Mouse (Mus musculus) heart, embryonic 11.5 days (tissue): ENCODE measurements around the gene Ubox5. TPM values are rescaled to one million over a fixed set of nuclear protein-coding genes. Genes with fewer than 3 reads are reported as not detected.

Source experiments
- ATAC-seq: fragments of 200-750 bp; cut with Nextera tagmentation; replicated peaks from 2 replicates; pipeline ENCODE4 v1.8.0; 2017; ENCODE audit warnings: moderate library complexity; ENCODE audit not compliant: insufficient number of reproducible peaks, low FRiP score, low TSS enrichment
- H3K27ac ChIP-seq: fragments of 300-500 bp; sonication (generic); 2 replicates; pipeline ENCODE4 v1.5.1; 2014; ENCODE audit warnings: mild to moderate bottlenecking, low read depth, low read length
- H3K27me3 ChIP-seq: fragments of 300-500 bp; sonication (generic); 2 replicates; pipeline ENCODE4 v1.6.1; 2014; ENCODE audit warnings: mild to moderate bottlenecking, low read length, mixed read lengths; ENCODE audit not compliant: control insufficient read depth, insufficient read depth
- H3K36me3 ChIP-seq: fragments of 300-500 bp; sonication (generic); 2 replicates; pipeline ENCODE4 v1.6.1; 2014; ENCODE audit warnings: mild to moderate bottlenecking, low read length, moderate library complexity, mixed read lengths; ENCODE audit not compliant: control insufficient read depth, insufficient read depth
- H3K4me1 ChIP-seq: fragments of 300-500 bp; sonication (generic); 2 replicates; pipeline ENCODE4 v1.6.1; 2014; ENCODE audit warnings: low read length; ENCODE audit not compliant: control insufficient read depth, insufficient read depth
- H3K4me2 ChIP-seq: fragments of 300-500 bp; sonication (generic); 2 replicates; pipeline ENCODE4 v1.6.1; 2014; ENCODE audit warnings: mild to moderate bottlenecking, moderate library complexity
- H3K4me3 ChIP-seq: fragments of 300-500 bp; sonication (generic); 2 replicates; pipeline ENCODE4 v1.5.1; 2014; ENCODE audit warnings: low read depth, low read length
- H3K9ac ChIP-seq: fragments of 300-500 bp; sonication (generic); 2 replicates; pipeline ENCODE4 v1.6.1; 2014; ENCODE audit warnings: mild to moderate bottlenecking, low read depth, low read length, moderate library complexity
- H3K9me3 ChIP-seq: fragments of 300-500 bp; sonication (generic); replicated peaks from 2 replicates; pipeline ENCODE4 v1.6.1; 2016; ENCODE audit warnings: low read length; ENCODE audit not compliant: control insufficient read depth
- WGBS: fragments of 180-500 bp; shearing (Covaris S2); extraction: QIAGEN DNeasy Blood & Tissue Kit; methylation state at CpG from one replicate; pipeline ENCODE4 v1.1.7; 2014; ENCODE audit not compliant: insufficient replicate concordance; 5-methylcytosine and 5-hydroxymethylcytosine counted together
- polyA plus RNA-seq: library from polyadenylated mRNA; unstranded; fragments of >200 nt; fragmentation: Nextera tagmentation; extraction: Ambion mirVana; gene quantifications from 2 replicates; pipeline ENCODE4 v1.2.1, GENCODE M21; 2014

Gene Ubox5
- polyA plus RNA-seq, 1 experiment from 2014 or later, result 10.4 TPM

DNA sequence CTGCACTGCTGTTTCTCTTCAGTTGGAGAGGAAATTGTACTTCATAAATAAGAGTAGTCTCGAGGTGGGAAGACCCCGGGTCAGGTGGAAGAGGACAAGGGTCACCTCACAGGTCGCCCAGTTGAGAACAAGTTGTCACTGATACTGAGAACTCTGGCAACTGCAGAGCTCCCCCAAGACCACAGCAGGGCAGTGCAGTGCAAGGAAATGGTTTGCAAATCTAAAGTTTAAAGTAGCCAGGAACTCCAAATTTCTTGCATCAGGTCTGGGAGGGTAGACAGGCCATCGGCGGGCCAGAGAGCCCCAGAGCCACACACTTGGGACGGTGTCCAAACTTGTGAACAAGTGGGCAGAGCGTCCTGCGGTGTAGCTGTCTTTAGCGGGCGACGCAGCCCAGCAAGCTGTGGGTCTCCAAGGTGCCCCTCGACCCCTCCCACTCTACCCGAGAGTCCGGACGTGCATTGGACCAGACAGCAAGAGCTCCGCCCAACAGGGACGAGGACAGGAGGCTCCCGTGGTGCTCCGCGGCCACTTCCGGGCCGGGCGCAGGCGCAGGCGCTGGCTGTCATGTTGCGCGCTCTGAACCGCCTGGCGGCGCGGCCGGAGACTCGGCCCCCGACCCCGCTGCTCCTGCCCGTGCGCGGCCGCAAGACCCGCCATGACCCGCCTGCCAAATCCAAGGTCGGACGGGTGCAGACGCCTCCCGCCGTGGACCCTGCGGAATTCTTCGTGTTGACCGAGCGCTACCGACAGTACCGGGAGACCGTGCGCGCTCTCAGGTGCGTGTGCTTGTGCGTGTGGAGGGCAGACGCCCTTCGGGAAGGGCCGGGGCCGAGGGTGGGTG, 66.4 kb downstream of the Ubox5 start, which contains the start of gene Mrps26:
Mrps26 (plus strand) TSS at position 531 of the 844 bp plus-strand sequence.
- peak within 1 kb of the TSS; percentile 82 for H3K4me3 ChIP-seq
- H3K4me2 ChIP-seq, result peak within 1 kb of the TSS; percentile 93
- under 1% methylated on average over 61 of the region's 61 CpGs for WGBS
- peak; percentile 97 for ATAC-seq
- H3K4me1 ChIP-seq, result peaks cover 7% of the 10 kb centered on the region
- H3K27ac ChIP-seq, result no peak within 1 kb of the TSS; the same call in 1 of the 2 replicates
- H3K9ac ChIP-seq, result peak within 1 kb of the TSS; percentile 84
- H3K27me3 ChIP-seq, result no peaks in the 10 kb centered on the region
- no peaks in the 10 kb centered on the region for H3K9me3 ChIP-seq
- no peaks in the 10 kb centered on the region; the same call in 1 of the 2 replicates for H3K36me3 ChIP-seq

GRCm38 (mm10) chr2:130558015-130558414, 71.8 kb downstream of the Ubox5 start:
- WGBS, result 63% methylated on average over 2 of the region's 2 CpGs
- H3K27me3 ChIP-seq, result no peaks in the 10 kb centered on the region
- no peak overlapping the region for H3K4me2 ChIP-seq
- ATAC-seq, result no peak
- H3K4me3 ChIP-seq, result no peak overlapping the region
- H3K9me3 ChIP-seq, result no peaks in the 10 kb centered on the region
- no peak overlapping the region for H3K27ac ChIP-seq
- H3K9ac ChIP-seq, result no peak overlapping the region
- H3K36me3 ChIP-seq, result peaks cover 15% of the 10 kb centered on the region; the same call in 1 of the 2 replicates
- H3K4me1 ChIP-seq, result no peaks in the 10 kb centered on the region

GRCm38 (mm10) chr2:130557462-130557861, 72.4 kb downstream of the Ubox5 start:
- Histone ChIP-seq H3K4me2 (no peak overlapping the region), H3K36me3 (peaks cover 15% of the 10 kb centered on the region; the same call in 1 of the 2 replicates), H3K27ac (no peak overlapping the region), H3K4me3 (no peak overlapping the region), H3K4me1 (no peaks in the 10 kb centered on the region), H3K27me3 (no peaks in the 10 kb centered on the region), H3K9me3 (no peaks in the 10 kb centered on the region), H3K9ac (no peak overlapping the region)
- ATAC-seq, result no peak
- 97% methylated on average over 2 of the region's 2 CpGs for WGBS

DNA sequence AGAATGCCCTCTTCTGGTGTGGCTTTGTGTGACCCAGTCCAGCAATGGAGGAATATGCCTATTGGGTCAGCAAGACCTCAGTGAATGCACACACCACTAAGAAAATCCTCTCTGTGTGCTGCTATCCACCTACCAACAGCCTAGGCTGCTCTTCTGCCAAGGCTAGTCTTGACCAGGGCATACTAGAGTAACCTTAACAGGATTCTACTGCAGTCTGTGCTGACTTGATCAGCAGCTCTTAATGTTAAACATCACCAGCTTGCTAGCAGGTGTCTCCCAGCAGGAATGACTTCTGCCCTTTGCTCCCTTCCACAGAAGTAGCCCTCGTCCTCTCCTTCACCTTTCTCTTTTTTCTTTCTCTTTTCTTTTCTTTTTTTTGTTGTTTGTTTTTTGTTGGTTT, 73.5 kb downstream of the Ubox5 start:
- WGBS, result 78% methylated on average over 1 of the region's 1 CpGs
- peaks cover 15% of the 10 kb centered on the region; the same call in 1 of the 2 replicates for H3K36me3 ChIP-seq

DNA sequence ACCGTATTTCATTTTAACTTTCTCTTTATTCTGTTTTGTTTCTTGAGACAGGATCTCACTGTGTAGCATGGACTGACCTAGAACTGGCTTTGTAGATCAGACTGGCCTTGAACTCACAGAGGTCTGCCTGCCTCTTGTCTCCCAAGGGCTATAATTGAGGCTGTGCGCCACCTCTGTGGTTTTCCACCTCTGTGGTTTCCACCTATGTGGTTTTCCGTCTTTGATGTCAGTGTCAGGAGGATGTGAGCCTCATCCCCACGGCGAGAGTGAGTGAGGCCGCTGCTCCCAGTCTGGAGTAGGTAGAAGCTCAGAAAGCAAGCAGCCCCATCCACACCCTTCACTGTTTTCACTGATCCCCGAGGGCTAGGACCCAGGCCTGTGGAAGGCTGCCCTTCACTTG, 75.0 kb downstream of the Ubox5 start:
- H3K4me3 ChIP-seq, result no peak overlapping the region
- no peak overlapping the region for H3K4me2 ChIP-seq
- H3K27me3 ChIP-seq, result no peaks in the 10 kb centered on the region
- no peaks in the 10 kb centered on the region for H3K9me3 ChIP-seq
- 86% methylated on average over 7 of the region's 7 CpGs for WGBS
- H3K36me3 ChIP-seq, result peaks cover 15% of the 10 kb centered on the region; the same call in 1 of the 2 replicates
- ATAC-seq, result no peak
- no peaks in the 10 kb centered on the region for H3K4me1 ChIP-seq
- no peak overlapping the region for H3K9ac ChIP-seq
- H3K27ac ChIP-seq, result no peak overlapping the region

More for the DNA sequence above, 73.5 kb downstream of the Ubox5 start:
- Histone ChIP-seq H3K4me3 (no peak overlapping the region), H3K4me1 (no peaks in the 10 kb centered on the region), H3K27ac (no peak overlapping the region), H3K9ac (no peak overlapping the region), H3K27me3 (no peaks in the 10 kb centered on the region), H3K4me2 (no peak overlapping the region), H3K9me3 (no peaks in the 10 kb centered on the region)
- no peak for ATAC-seq

GRCm38 (mm10) chr2:130546957-130547356, 82.9 kb downstream of the Ubox5 start:
- no peak overlapping the region for H3K4me3 ChIP-seq
- H3K4me2 ChIP-seq, result no peak overlapping the region
- no peak for ATAC-seq
- 67% methylated on average over 8 of the region's 8 CpGs for WGBS
- no peaks in the 10 kb centered on the region for H3K27me3 ChIP-seq
- H3K36me3 ChIP-seq, result peaks cover 21% of the 10 kb centered on the region
- no peaks in the 10 kb centered on the region for H3K9me3 ChIP-seq
- no peak overlapping the region for H3K27ac ChIP-seq
- H3K4me1 ChIP-seq, result no peaks in the 10 kb centered on the region
- H3K9ac ChIP-seq, result no peak overlapping the region

DNA sequence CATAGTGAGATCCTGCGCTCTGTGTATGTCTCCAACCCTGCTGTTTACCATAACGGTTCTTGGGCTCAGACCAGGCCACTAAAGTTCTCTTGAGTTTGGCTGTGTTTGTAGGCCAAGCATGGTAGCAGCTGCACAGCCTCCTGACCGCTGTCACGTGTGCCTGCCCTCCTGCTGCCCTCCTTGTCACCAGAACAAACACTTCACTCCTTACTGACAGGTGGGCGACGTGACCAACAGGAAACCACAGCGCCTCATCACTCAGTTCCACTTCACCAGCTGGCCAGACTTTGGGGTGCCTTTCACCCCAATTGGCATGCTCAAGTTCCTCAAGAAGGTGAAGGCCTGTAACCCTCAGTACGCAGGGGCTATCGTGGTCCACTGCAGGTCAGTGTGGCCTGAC, 89.6 kb downstream of the Ubox5 start:
- WGBS, result 83% methylated on average over 9 of the region's 9 CpGs
- no peaks in the 10 kb centered on the region for H3K27me3 ChIP-seq
- H3K9ac ChIP-seq, result no peak overlapping the region
- H3K27ac ChIP-seq, result no peak overlapping the region
- no peaks in the 10 kb centered on the region for H3K9me3 ChIP-seq
- no peaks in the 10 kb centered on the region for H3K4me1 ChIP-seq
- peaks cover 27% of the 10 kb centered on the region for H3K36me3 ChIP-seq
- no peak overlapping the region for H3K4me2 ChIP-seq
- ATAC-seq, result no peak
- no peak overlapping the region for H3K4me3 ChIP-seq
